Mouse (Mus musculus) embryonic facial prominence, embryonic 14.5 days (tissue): ENCODE measurements around the gene Prr9. TPM values are rescaled to one million over a fixed set of nuclear protein-coding genes. Genes with fewer than 3 reads are reported as not detected.

Experiments
- ATAC-seq: fragments of 200-750 bp; cut with Nextera tagmentation; 2 replicates; pipeline ENCODE4 v1.8.0; 2017; ENCODE audit warnings: low read depth, moderate number of reproducible peaks, moderate TSS enrichment
- DNase-seq: peaks from one replicate; pipeline ENCODE4 v3.0.0-alpha.2; 2015; ENCODE audit warnings: low spot score
- H3K27ac ChIP-seq: fragments of 300-500 bp; sonication (generic); replicated peaks from 2 replicates; pipeline ENCODE4 v1.5.1; 2014; ENCODE audit warnings: low read depth, mild to moderate bottlenecking, low read length, moderate library complexity
- H3K27me3 ChIP-seq: fragments of 300-500 bp; sonication (generic); replicated peaks from 2 replicates; pipeline ENCODE4 v1.6.1; 2014; ENCODE audit warnings: low read length; ENCODE audit not compliant: control insufficient read depth, insufficient read depth
- H3K36me3 ChIP-seq: fragments of 300-500 bp; sonication (generic); 2 replicates; pipeline ENCODE4 v1.6.1; 2014; ENCODE audit warnings: low read length, mixed read lengths; ENCODE audit not compliant: control insufficient read depth, insufficient read depth
- H3K4me1 ChIP-seq: fragments of 300-500 bp; sonication (generic); 2 replicates; pipeline ENCODE4 v1.6.1; 2014; ENCODE audit warnings: antibody characterized with exemption, low read length; ENCODE audit not compliant: control insufficient read depth, insufficient read depth
- H3K4me2 ChIP-seq: fragments of 300-500 bp; sonication (generic); 2 replicates; pipeline ENCODE4 v1.6.1; 2014; ENCODE audit warnings: low read depth, mild to moderate bottlenecking, low read length, moderate library complexity, mixed read lengths
- H3K4me3 ChIP-seq: fragments of 300-500 bp; sonication (generic); 2 replicates; pipeline ENCODE4 v1.5.1; 2014; ENCODE audit warnings: low read depth, mild to moderate bottlenecking, low read length
- H3K9ac ChIP-seq: fragments of 300-500 bp; sonication (generic); 2 replicates; pipeline ENCODE4 v1.6.1; 2014; ENCODE audit warnings: low read depth, mild to moderate bottlenecking, low read length, moderate library complexity, mixed read lengths
- H3K9me3 ChIP-seq: fragments of 300-500 bp; sonication (generic); 2 replicates; pipeline ENCODE4 v1.6.1; 2016; ENCODE audit warnings: low read length; ENCODE audit not compliant: control insufficient read depth
- WGBS: fragments of 180-500 bp; shearing (Covaris S2); extraction: QIAGEN DNeasy Blood & Tissue Kit; methylation state at CpG from one replicate; pipeline ENCODE4 v1.1.7; 2014; 5-methylcytosine and 5-hydroxymethylcytosine counted together
- polyA plus RNA-seq: library from polyadenylated mRNA; unstranded; fragments of >200 nt; fragmentation: Nextera tagmentation; extraction: Ambion mirVana; gene quantifications from 2 replicates; pipeline ENCODE4 v1.2.1, GENCODE M21; 2014

The Prr9 gene
- 1.2 and 7.7 TPM in 2 replicates for polyA plus RNA-seq

- 79% methylated on average over 5 of the region's 5 CpGs for WGBS
- Histone ChIP-seq H3K4me3 (no peak within 1 kb of the TSS), H3K9me3 (no peaks in the 10 kb centered on the region), H3K27ac (no peak within 1 kb of the TSS), H3K27me3 (no peaks in the 10 kb centered on the region), H3K4me1 (no peaks in the 10 kb centered on the region), H3K4me2 (no peak within 1 kb of the TSS), H3K36me3 (no peaks in the 10 kb centered on the region), H3K9ac (no peak within 1 kb of the TSS)
- DNase-seq (no peak), ATAC-seq (no peak)
Measured at GRCm38 (mm10) chr3:92123847-92124246, at the start of gene Prr9. Gene Prr9, minus strand, starts transcription at chr3:92123947.

DNA sequence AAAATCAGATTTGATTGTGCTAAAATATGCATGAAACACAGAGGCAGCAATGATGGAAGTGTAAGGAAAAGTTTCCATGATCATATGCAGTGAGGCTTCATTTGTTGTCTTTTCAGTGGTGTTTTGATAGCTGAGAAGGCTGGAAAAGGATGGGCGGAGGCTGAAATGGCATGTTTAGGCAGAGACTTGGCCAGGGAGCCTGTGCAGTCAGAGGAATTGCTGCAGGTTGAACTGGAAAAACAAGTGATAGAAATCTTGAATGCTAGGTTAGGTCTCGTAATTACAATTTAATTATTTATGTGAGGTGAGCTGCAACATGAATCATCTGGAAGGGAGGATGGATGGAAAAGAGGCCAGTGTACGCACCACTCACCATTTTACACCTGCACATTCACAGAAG is 46.1 kb upstream of the Prr9 start:
- Histone ChIP-seq H3K4me3 (no peak overlapping the region), H3K27me3 (no peaks in the 10 kb centered on the region), H3K9ac (no peak overlapping the region), H3K27ac (no peak overlapping the region), H3K36me3 (no peaks in the 10 kb centered on the region), H3K4me1 (no peaks in the 10 kb centered on the region), H3K9me3 (no peaks in the 10 kb centered on the region), H3K4me2 (no peak overlapping the region)
- ATAC-seq (0 out of 2 replicates have a peak, but pooled peaks have one; percentile 37), DNase-seq (peak; percentile 78)
- WGBS, result 78% methylated on average over 3 of the region's 3 CpGs

- no peaks in the 10 kb centered on the region for H3K4me1 ChIP-seq
- H3K4me3 ChIP-seq, result no peak overlapping the region
- no peaks in the 10 kb centered on the region for H3K36me3 ChIP-seq
- H3K9me3 ChIP-seq, result no peaks in the 10 kb centered on the region
- H3K4me2 ChIP-seq, result no peak overlapping the region
- no peak overlapping the region for H3K9ac ChIP-seq
- DNase-seq (peak; percentile 50), ATAC-seq (no peak)
- no peaks in the 10 kb centered on the region for H3K27me3 ChIP-seq
- H3K27ac ChIP-seq, result no peak overlapping the region
Measured at GRCm38 (mm10) chr3:92153322-92153721, 29.6 kb upstream of the Prr9 start.

DNA sequence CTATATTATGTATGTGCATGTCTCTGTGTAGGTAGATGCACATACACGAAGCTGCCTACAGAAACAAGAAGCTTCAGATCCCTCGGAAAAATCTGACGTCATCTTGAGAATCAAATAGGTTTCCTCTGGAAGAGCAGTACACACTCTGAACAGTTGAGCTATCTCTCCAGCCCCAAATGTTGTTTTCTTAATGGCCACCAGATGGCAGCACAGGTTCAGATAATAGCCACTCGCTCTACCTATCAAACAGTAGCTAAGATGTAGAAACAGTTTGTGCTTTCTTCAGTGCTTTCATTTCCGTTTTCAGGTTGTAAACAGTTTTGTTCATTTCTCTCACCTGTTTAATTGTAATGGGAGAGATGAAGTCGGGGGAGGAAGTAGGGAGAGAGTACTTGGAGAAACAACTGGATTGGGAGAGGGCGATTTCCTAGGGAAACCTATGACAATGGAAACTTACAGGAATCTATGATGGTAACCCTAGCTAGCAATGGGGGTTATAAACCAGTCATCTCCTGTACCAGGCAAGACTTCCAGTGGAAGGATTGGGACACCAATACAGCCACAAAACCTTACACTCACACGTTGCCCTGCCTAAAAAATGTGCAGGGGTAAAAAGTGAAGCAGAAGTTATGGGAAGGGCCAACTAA is 27.0 kb upstream of the Prr9 start:
- no peak overlapping the region for H3K4me2 ChIP-seq
- peak; percentile 75 for DNase-seq

DNA sequence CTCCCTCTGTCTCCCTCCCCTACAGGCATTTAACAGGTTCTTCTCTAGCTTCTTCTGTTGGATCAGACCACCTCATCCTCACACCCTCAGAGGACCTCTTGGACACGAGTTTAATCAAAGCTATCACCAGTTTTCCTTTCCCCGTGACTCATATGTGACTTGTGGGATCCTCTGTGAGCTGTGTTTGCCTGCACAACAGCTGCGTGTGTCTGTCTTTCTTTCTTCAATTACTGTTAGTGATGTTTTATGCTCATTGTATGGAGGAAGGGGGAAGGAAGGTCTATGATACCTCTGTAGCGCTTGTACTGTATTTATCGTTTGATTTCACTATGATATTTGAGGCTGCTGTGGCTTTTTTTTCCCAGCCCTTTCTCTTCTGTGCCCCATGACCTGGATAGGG is 24.2 kb upstream of the Prr9 start:
- H3K9ac ChIP-seq, result no peak overlapping the region
- H3K27me3 ChIP-seq, result no peaks in the 10 kb centered on the region
- no peaks in the 10 kb centered on the region for H3K9me3 ChIP-seq
- no peak overlapping the region for H3K4me3 ChIP-seq
- no peak overlapping the region for H3K4me2 ChIP-seq
- H3K4me1 ChIP-seq, result no peaks in the 10 kb centered on the region
- no peaks in the 10 kb centered on the region for H3K36me3 ChIP-seq
- DNase-seq, result no peak
- ATAC-seq, result no peak
- WGBS, result 71% methylated on average over 5 of the region's 5 CpGs
- no peak overlapping the region for H3K27ac ChIP-seq

More for the DNA sequence above, 27.0 kb upstream of the Prr9 start:
- Histone ChIP-seq H3K9me3 (no peaks in the 10 kb centered on the region), H3K9ac (no peak overlapping the region), H3K27me3 (no peaks in the 10 kb centered on the region), H3K27ac (no peak overlapping the region), H3K36me3 (no peaks in the 10 kb centered on the region), H3K4me3 (no peak overlapping the region), H3K4me1 (no peaks in the 10 kb centered on the region)
- WGBS, result 23% methylated on average over 8 of the region's 8 CpGs
- peak; percentile 75 for ATAC-seq

- 22% methylated on average over 2 of the region's 2 CpGs for WGBS
- Histone ChIP-seq H3K27ac (no peak overlapping the region), H3K27me3 (no peaks in the 10 kb centered on the region), H3K9ac (no peak overlapping the region), H3K4me2 (no peak overlapping the region), H3K36me3 (no peaks in the 10 kb centered on the region), H3K9me3 (no peaks in the 10 kb centered on the region), H3K4me3 (no peak overlapping the region), H3K4me1 (no peaks in the 10 kb centered on the region)
- ATAC-seq (no peak), DNase-seq (no peak)
Measured at GRCm38 (mm10) chr3:92147420-92147819, 23.7 kb upstream of the Prr9 start.

DNA sequence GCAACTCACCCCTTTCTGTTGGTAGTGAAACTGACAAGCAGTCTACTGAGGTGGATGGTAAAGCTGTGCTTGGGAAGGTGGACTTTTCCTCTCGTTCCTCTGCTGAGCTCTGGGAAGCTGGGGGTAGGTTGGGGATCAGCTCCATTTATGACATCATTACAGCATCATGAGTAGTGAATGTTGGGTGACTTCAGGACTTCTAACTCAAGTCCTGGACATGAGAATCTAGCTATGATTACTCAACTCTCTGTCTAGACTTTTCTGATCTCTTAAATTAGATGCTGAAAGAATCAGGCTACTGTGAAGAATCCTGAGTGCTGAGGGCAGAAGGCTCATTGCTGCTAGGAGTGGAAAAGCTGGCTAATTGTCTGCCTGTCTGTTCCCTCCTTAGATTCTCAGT is 18.9 kb upstream of the Prr9 start, which contains the start of gene Lelp1:
Gene Lelp1 (minus strand): TSS at position 101 of the 400 bp plus-strand sequence.
- no peak within 1 kb of the TSS for H3K9ac ChIP-seq

DNA sequence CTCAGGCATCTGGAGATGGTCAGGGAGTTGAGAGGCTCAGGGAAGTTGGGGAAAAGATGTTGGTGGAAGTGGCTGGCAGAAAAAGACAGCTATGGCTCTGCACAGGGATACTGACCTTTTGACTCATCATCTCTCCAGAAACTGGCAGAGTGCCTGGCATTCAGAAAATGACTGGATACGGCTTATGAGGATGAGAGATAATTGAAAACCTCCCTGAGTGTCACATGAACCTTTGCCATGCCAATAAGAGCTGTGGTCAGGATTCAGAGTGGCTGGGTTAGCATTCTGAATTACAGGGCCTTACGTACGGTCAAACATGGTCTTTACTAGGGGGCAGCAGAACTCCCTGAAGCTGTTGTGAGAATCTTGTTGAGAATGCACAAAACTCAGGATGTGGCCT is 2.8 kb downstream of the Prr9 start:
- no peak overlapping the region for H3K4me2 ChIP-seq
- H3K27ac ChIP-seq, result no peak overlapping the region
- no peaks in the 10 kb centered on the region for H3K9me3 ChIP-seq
- DNase-seq (peak; percentile 13), ATAC-seq (no peak)
- 72% methylated on average over 3 of the region's 3 CpGs for WGBS
- no peak overlapping the region for H3K9ac ChIP-seq
- no peaks in the 10 kb centered on the region for H3K4me1 ChIP-seq
- no peak overlapping the region for H3K4me3 ChIP-seq
- no peaks in the 10 kb centered on the region for H3K36me3 ChIP-seq
- no peaks in the 10 kb centered on the region for H3K27me3 ChIP-seq

More for the DNA sequence above, 18.9 kb upstream of the Prr9 start, which contains the start of gene Lelp1:
- 73% methylated on average over 1 of the region's 1 CpGs for WGBS
- no peak within 1 kb of the TSS for H3K27ac ChIP-seq
- no peak within 1 kb of the TSS for H3K4me3 ChIP-seq
- no peak for ATAC-seq
- H3K4me1 ChIP-seq, result no peaks in the 10 kb centered on the region
- H3K36me3 ChIP-seq, result no peaks in the 10 kb centered on the region
- H3K9me3 ChIP-seq, result no peaks in the 10 kb centered on the region
- H3K4me2 ChIP-seq, result no peak within 1 kb of the TSS
- no peaks in the 10 kb centered on the region for H3K27me3 ChIP-seq
- no peak for DNase-seq

DNA sequence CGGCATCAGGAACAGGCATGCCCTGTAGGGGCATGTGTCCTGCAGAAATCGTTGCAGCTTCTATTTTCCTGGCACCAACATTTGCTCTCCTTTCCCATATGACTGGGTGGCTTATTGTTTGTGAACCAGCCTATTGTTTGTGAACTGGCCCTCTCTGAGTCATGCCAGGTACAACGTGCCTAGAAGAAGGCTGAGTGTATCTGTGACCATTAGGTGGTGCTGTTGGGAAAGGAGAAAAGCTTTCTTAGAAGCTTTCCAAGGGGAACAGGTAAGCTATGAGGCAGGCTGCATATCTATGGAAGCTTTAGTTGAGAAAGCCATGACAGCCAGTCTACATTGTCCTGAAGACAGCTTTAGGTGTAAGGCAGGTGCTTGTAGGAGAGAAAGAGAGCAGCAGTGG is 5.8 kb downstream of the Prr9 start:
- Histone ChIP-seq H3K27me3 (no peaks in the 10 kb centered on the region), H3K9me3 (no peaks in the 10 kb centered on the region), H3K36me3 (no peaks in the 10 kb centered on the region), H3K27ac (no peak overlapping the region), H3K4me1 (no peaks in the 10 kb centered on the region), H3K4me3 (no peak overlapping the region), H3K9ac (no peak overlapping the region), H3K4me2 (no peak overlapping the region)
- WGBS, result 34% methylated on average over 3 of the region's 3 CpGs
- no peak for ATAC-seq
- peak; percentile 52 for DNase-seq
